Mouse (Mus musculus): ENCODE data around the gene Dennd4a. TPM values are rescaled to one million over a fixed set of nuclear protein-coding genes. Genes with fewer than 3 reads are reported as not detected.

Gene Dennd4a
- polyA plus RNA-seq, 1 experiment from 2014 or later = 4.0 TPM

GRCm38 (mm10) chr9:64795846-64796615 lies 15.1 kb upstream of the Dennd4a start:
- 54% methylated on average over 3 of the region's 3 CpGs for WGBS
- no peak overlapping the region; the same call in 1 of the 2 replicates for H3K27ac ChIP-seq (replicated peaks)

GRCm38 (mm10) chr9:64797392-64797791 lies 13.7 kb upstream of the Dennd4a start:
- Histone ChIP-seq H3K4me1 (replicated peaks; ENCODE audit: control insufficient read depth, insufficient read depth) (no peaks in the 10 kb centered on the region), H3K27me3 (ENCODE audit: control insufficient read depth, insufficient read depth, low read length) (no peaks in the 10 kb centered on the region)
- WGBS = 91% methylated on average over 4 of the region's 4 CpGs

More at GRCm38 (mm10) chr9:64795846-64796615, 15.1 kb upstream of the Dennd4a start:
- Histone ChIP-seq H3K9ac (ENCODE audit: low read length) (no peak overlapping the region), H3K27me3 (ENCODE audit: control insufficient read depth, insufficient read depth, low read length) (no peaks in the 10 kb centered on the region), H3K9me3 (ENCODE audit: control insufficient read depth, low read length) (no peaks in the 10 kb centered on the region), H3K4me3 (ENCODE audit: low read depth, low read length) (no peak overlapping the region), H3K4me2 (replicated peaks; ENCODE audit: low read depth) (no peak overlapping the region), H3K4me1 (replicated peaks; ENCODE audit: control insufficient read depth, insufficient read depth) (no peaks in the 10 kb centered on the region), H3K36me3 (ENCODE audit: control insufficient read depth, insufficient read depth, low read length) (no peaks in the 10 kb centered on the region)
- DNase-seq (ENCODE audit: low spot score) = no peak
- TF ChIP-seq CTCF (IDR thresholded peaks at IDR 0.05; ENCODE audit: low read depth) (no peak), EP300 (optimal IDR thresholded peaks at IDR 0.05) (no peak)
- no peak for ATAC-seq (ENCODE audit: low FRiP score, low TSS enrichment)

GRCm38 (mm10) chr9:64798099-64798498 lies 13.0 kb upstream of the Dennd4a start:
- ATAC-seq (ENCODE audit: low FRiP score, low TSS enrichment) (no peak), DNase-seq (ENCODE audit: low spot score) (no peak)
- H3K27me3 ChIP-seq (ENCODE audit: control insufficient read depth, insufficient read depth, low read length) = no peaks in the 10 kb centered on the region
- H3K4me2 ChIP-seq (replicated peaks; ENCODE audit: low read depth) = no peak overlapping the region
- no peak overlapping the region for H3K27ac ChIP-seq (replicated peaks)
- no peak for TF ChIP-seq EP300 (optimal IDR thresholded peaks at IDR 0.05)
- no peak for TF ChIP-seq CTCF (IDR thresholded peaks at IDR 0.05; ENCODE audit: low read depth)
- H3K36me3 ChIP-seq (ENCODE audit: control insufficient read depth, insufficient read depth, low read length) = no peaks in the 10 kb centered on the region
- no peak overlapping the region for H3K9ac ChIP-seq (ENCODE audit: low read length)
- no peak overlapping the region for H3K4me3 ChIP-seq (ENCODE audit: low read depth, low read length)
- H3K4me1 ChIP-seq (replicated peaks; ENCODE audit: control insufficient read depth, insufficient read depth) = no peaks in the 10 kb centered on the region
- no peaks in the 10 kb centered on the region for H3K9me3 ChIP-seq (ENCODE audit: control insufficient read depth, low read length)

More at GRCm38 (mm10) chr9:64797392-64797791, 13.7 kb upstream of the Dennd4a start:
- Histone ChIP-seq H3K4me3 (ENCODE audit: low read depth, low read length) (no peak overlapping the region), H3K36me3 (ENCODE audit: control insufficient read depth, insufficient read depth, low read length) (no peaks in the 10 kb centered on the region), H3K27ac (replicated peaks) (no peak overlapping the region), H3K9me3 (ENCODE audit: control insufficient read depth, low read length) (no peaks in the 10 kb centered on the region), H3K4me2 (replicated peaks; ENCODE audit: low read depth) (no peak overlapping the region), H3K9ac (ENCODE audit: low read length) (no peak overlapping the region)
- TF ChIP-seq CTCF (IDR thresholded peaks at IDR 0.05; ENCODE audit: low read depth) (no peak), EP300 (optimal IDR thresholded peaks at IDR 0.05) (no peak)
- no peak for DNase-seq (ENCODE audit: low spot score)
- no peak for ATAC-seq (ENCODE audit: low FRiP score, low TSS enrichment)

GRCm38 (mm10) chr9:64798859-64799258 lies 12.3 kb upstream of the Dennd4a start:
- ATAC-seq (ENCODE audit: low FRiP score, low TSS enrichment) (no peak), DNase-seq (ENCODE audit: low spot score) (no peak)
- Histone ChIP-seq H3K36me3 (ENCODE audit: control insufficient read depth, insufficient read depth, low read length) (no peaks in the 10 kb centered on the region), H3K27me3 (ENCODE audit: control insufficient read depth, insufficient read depth, low read length) (no peaks in the 10 kb centered on the region), H3K27ac (replicated peaks) (no peak overlapping the region), H3K4me3 (ENCODE audit: low read depth, low read length) (no peak overlapping the region), H3K4me1 (replicated peaks; ENCODE audit: control insufficient read depth, insufficient read depth) (no peaks in the 10 kb centered on the region), H3K9me3 (ENCODE audit: control insufficient read depth, low read length) (no peaks in the 10 kb centered on the region), H3K9ac (ENCODE audit: low read length) (no peak overlapping the region), H3K4me2 (replicated peaks; ENCODE audit: low read depth) (no peak overlapping the region)
- TF ChIP-seq CTCF (IDR thresholded peaks at IDR 0.05; ENCODE audit: low read depth) = no peak
- no peak for TF ChIP-seq EP300 (optimal IDR thresholded peaks at IDR 0.05)
- 75% methylated on average over 2 of the region's 2 CpGs for WGBS

- Histone ChIP-seq H3K27me3 (ENCODE audit: control insufficient read depth, insufficient read depth, low read length) (no peaks in the 10 kb centered on the region), H3K27ac (replicated peaks) (no peak overlapping the region), H3K4me1 (replicated peaks; ENCODE audit: control insufficient read depth, insufficient read depth) (no peaks in the 10 kb centered on the region), H3K9me3 (ENCODE audit: control insufficient read depth, low read length) (no peaks in the 10 kb centered on the region), H3K36me3 (ENCODE audit: control insufficient read depth, insufficient read depth, low read length) (no peaks in the 10 kb centered on the region), H3K9ac (ENCODE audit: low read length) (no peak overlapping the region), H3K4me3 (ENCODE audit: low read depth, low read length) (no peak overlapping the region), H3K4me2 (replicated peaks; ENCODE audit: low read depth) (no peak overlapping the region)
- ATAC-seq (ENCODE audit: low FRiP score, low TSS enrichment) = no peak
- 93% methylated on average over 5 of the region's 5 CpGs for WGBS
- no peak for DNase-seq (ENCODE audit: low spot score)
- no peak for TF ChIP-seq CTCF (IDR thresholded peaks at IDR 0.05; ENCODE audit: low read depth)
- no peak for TF ChIP-seq EP300 (optimal IDR thresholded peaks at IDR 0.05)
Observed at GRCm38 (mm10) chr9:64799504-64799903, 11.6 kb upstream of the Dennd4a start.

GRCm38 (mm10) chr9:64802561-64802960 lies 8.6 kb upstream of the Dennd4a start:
- no peak overlapping the region for H3K4me2 ChIP-seq (replicated peaks; ENCODE audit: low read depth)
- no peak overlapping the region for H3K27ac ChIP-seq (replicated peaks)
- WGBS = 90% methylated on average over 5 of the region's 5 CpGs
- H3K36me3 ChIP-seq (ENCODE audit: control insufficient read depth, insufficient read depth, low read length) = no peaks in the 10 kb centered on the region
- H3K27me3 ChIP-seq (ENCODE audit: control insufficient read depth, insufficient read depth, low read length) = no peaks in the 10 kb centered on the region
- DNase-seq (ENCODE audit: low spot score) (no peak), ATAC-seq (ENCODE audit: low FRiP score, low TSS enrichment) (no peak)
- TF ChIP-seq CTCF (IDR thresholded peaks at IDR 0.05; ENCODE audit: low read depth) (no peak), EP300 (optimal IDR thresholded peaks at IDR 0.05) (no peak)
- no peaks in the 10 kb centered on the region for H3K4me1 ChIP-seq (replicated peaks; ENCODE audit: control insufficient read depth, insufficient read depth)
- H3K9ac ChIP-seq (ENCODE audit: low read length) = no peak overlapping the region
- no peaks in the 10 kb centered on the region for H3K9me3 ChIP-seq (ENCODE audit: control insufficient read depth, low read length)
- H3K4me3 ChIP-seq (ENCODE audit: low read depth, low read length) = no peak overlapping the region

Measured in stomach, postnatal 0 days (tissue).